Mouse (Mus musculus): ENCODE measurements at regions not wholly inside any gene's neighbourhood (a gene's known extent, or its start where the extent isn't known, plus 50 kb on each side); places are given as distances from the start of the nearest gene placed in this dataset.

DNA sequence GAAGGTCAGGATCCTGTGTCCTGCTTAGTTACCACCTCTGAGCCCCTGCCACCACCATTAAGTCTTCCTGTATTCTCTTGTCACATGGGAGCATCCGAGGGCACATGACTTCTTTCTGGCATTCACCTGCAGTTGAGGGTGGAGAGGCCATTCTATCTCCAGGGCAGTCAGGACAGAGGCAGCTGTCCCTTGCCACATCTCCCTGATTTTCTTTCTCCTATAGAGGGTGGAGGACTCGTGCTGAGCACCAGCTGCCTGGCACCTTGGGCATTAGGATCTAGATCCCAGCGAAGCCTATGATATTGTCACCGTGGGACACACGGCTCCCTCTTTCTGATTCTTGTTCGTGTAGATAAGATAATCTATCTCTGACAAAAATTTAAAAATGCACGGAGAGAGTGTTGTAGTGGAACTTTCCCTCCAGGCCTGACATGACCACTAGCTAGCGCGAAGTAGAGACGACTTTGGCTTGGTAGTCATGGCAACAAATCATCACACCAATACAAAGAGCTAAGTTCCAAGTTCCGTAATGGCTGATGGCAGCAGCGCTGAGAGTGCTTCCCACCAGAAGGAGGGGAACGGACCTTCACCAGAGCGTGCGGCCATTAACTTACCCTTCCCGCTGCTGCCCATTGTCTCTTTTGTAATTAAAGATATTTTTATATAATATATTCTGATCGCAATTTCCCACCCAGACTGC, 137.7 kb downstream of the Ipmk start:
- peak; percentile 16 to 23 for DNase-seq (ENCODE audit: low spot score in 2 of 2)

DNA sequence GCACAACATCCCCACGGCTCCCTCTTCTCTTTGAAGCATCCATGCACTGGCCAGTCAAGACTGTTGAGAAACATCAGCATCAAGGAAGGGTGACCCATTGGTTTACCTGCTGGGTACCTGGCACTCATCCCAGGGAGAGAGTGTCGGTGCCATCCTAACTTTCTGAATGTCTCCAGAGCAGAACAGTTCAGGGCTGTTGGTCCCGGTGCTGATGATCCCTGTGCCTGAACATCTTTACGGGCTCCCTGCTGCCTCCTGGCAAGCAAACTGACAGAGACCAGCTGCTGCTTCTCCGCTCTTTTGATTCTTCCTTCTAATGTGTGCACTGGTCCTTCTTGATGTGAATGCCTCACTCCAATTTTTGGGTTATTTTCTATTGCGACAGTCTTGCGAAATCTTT, 142.2 kb downstream of the Ipmk start:
- no peak for DNase-seq (ENCODE audit: low spot score in 2 of 2)

DNA sequence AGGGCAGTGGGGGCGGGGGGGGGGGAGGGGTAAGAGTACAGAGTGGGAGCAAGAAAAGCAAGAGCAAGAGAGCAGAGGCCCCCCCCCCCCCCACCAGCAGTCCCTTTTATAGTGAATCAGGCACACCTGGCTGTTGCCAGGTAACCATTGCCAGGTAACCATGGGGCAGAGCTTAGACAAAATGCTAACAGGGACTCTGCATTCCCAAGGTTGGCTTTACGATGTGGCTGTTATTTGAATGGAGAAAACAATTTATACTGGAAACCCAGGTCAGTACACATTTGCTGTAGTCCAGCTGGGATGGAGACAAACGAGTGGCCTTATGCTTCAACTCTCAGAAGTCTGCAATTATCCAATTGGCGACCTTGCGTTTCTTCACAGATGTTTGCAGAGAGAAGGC, 154.5 kb downstream of the Ipmk start:
- DNase-seq (ENCODE audit: low spot score in 2 of 2) = no peak

GRCm38 (mm10) chr10:71504219-71504618, 156.7 kb downstream of the Ipmk start:
- DNase-seq (ENCODE audit: low spot score in 2 of 2) = no peak

DNA sequence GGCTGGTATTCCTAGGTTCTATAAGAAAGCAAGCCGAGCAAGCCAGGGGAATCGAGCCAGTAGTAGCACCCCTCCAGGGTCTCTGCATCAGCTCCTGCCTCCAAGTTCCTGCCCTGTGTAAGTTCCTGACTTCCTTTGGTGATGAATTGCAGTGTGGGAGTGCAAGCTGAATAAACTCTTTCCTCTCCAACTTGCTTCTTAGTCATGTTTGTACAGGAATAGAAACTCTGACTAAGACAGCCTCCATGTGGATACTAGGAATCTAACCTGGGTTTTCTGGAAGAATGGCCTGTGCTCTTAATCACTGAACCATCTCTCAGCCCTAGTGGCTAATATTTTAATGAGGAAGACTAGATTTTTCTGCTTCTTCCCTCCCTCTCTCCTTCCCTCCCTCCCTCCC, 177.7 kb downstream of the Ipmk start:
- no peak for DNase-seq (ENCODE audit: low spot score in 2 of 2)

GRCm38 (mm10) chr10:71533759-71534158, 186.2 kb downstream of the Ipmk start:
- no peak for DNase-seq (ENCODE audit: low spot score in 2 of 2)

DNA sequence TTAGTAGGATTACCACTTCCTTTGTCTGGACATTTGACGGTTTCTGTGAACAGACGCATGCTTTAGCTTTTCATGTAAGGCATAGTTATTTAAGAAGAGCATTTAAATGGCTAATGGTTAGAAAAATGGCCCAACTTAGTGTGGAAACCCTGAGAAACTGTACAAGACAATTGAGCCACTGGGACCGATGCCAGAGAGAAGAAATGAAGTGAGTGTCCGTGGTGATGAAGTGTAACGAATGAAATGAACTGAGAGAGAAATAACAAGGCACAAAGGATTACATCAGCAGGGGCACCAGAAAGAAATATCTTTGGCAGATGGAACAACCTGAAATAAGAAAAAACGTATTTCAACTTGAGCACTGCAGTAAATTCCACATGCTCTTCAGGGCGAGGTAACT, 197.9 kb downstream of the Ipmk start:
- no peak for DNase-seq (ENCODE audit: low spot score in 2 of 2)

DNA sequence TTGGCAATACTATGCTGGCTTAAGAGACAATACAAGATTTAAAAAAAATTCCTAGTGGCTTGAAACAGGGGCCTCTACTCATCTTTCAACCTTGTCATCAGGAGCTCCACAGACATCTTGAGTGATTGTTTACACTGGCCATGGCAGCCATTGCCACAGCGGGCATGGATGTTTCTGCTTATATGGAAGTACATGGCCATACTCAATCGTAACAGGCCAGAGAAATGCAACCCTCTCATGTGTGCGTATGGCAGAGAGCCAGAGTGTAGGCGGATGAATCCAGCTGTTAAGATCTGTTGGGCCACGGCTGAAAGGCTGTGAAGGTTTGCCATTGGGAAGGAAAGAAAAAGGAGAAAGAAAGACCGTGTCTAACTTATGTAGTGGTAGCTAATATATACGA, 198.9 kb downstream of the Ipmk start:
- no peak for DNase-seq (ENCODE audit: low spot score in 2 of 2)

GRCm38 (mm10) chr10:71583716-71584115, 236.2 kb downstream of the Ipmk start:
- DNase-seq (ENCODE audit: low spot score in 2 of 2) = no peak

GRCm38 (mm10) chr10:71598515-71598914, 251.0 kb downstream of the Ipmk start:
- no peak for DNase-seq (ENCODE audit: low spot score in 2 of 2)

- DNase-seq (ENCODE audit: low spot score in 2 of 2) = no peak
Observed at GRCm38 (mm10) chr10:71613736-71614135, 266.2 kb downstream of the Ipmk start.

- DNase-seq (ENCODE audit: low spot score in 2 of 2) = peak; percentile 29 to 45
Observed at GRCm38 (mm10) chr10:71617156-71617555, 269.6 kb downstream of the Ipmk start.

DNA sequence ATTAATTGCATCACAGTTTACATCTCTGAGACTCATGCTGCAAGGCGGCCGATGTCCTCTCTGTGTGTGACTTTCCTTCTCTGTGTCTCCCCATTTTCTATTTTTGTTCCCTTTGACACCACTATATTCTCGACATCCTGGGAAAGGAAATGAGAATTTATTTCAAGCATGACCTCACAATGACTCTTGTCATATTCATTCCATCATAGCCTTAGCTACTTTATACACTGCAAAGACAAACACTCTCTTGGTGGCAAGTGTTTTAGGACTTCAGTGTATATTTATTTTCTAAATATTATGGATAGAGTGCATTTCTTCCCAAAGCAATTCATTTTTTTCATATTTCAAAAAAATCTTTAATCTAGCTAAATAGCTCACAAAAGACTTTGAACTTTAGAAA, 298.5 kb downstream of the Ipmk start:
- no peak for DNase-seq (ENCODE audit: low spot score in 2 of 2)

- no peak for DNase-seq (ENCODE audit: low spot score in 2 of 2)
Observed at GRCm38 (mm10) chr10:71657525-71657924, 310.0 kb downstream of the Ipmk start.

DNA sequence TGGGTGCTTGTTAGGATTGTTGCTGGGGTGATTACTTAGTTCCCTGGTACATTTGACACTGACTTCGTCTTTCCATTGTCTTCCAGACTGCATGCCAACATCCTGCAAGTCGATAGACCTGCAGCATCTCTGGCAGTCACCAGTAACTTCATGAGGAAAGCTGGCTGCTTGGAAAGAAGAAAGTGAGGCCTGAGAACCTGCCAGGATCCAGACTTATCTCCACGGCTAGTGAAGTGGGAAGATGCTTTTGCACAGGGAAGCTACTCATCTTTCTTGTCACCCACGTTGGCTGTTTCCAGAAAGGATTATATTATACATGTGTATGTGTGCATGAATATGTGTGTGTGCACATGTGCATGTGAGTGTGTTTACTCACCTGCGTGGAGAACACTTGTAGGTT, 316.0 kb downstream of the Ipmk start:
- DNase-seq (ENCODE audit: low spot score in 2 of 2) = peak in 1 of 2 experiments; percentile 5

DNA sequence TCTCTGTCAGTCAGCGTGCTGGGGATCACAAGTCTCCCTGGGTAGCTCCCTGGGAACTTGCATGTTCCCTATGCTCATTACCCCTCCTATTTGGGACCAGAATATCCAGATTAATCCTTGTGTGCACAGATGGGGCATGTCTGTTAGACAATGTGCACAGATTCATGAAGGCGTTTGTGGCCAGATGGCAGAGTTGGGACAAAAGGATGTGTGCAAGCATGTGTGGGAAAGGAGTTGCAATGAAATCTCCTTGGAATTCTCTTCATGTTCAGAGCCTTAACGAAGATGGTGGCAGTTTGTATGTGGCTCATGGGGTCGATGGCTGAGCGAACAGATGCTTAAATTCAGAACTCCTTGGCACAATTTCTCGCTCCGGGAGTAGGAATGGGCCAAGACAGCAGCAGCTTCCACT, 319.6 kb downstream of the Ipmk start:
- peak; percentile 26 to 69 for DNase-seq (ENCODE audit: low spot score in 2 of 2)

DNA sequence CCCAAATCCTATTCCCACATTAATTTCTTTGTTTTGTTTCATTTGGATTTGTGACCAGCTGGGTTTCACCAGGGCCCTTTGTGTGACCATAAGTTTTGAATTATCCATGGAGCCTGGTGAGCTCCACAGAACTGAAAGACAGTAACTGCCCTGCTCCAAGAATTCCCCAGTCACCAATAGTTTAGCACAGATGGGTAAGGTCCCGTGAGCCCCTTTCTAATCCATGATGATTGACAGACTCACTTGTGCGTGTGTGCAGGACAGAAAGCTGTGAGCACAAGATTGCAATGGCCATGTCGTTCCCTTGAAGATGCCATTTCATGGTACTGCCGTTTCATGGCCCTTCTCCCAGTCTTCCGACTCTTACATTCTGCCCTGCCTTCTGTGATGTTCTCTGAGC, 331.7 kb downstream of the Ipmk start:
- no peak for DNase-seq (ENCODE audit: low spot score in 2 of 2)

DNA sequence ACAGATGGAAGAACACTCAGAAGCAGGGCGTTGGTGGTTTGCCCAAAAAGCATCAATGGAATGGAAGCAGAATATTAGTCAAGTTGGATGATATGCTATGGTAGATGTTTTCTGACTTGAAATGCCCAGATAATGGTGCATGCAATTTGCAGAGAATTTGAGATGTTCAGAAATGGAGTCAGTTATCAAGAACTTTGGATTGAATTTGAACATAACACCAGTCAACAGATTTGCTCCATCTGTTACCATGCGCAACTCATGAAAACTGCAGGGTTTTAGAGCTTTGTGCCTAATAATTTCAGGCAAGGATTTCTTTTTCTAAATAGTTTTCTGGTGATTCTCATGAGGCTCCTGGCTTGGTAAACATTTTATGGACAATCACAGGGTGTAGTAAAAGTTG, 365.9 kb downstream of the Ipmk start:
- no peak for DNase-seq (ENCODE audit: low spot score in 2 of 2)

GRCm38 (mm10) chr10:71727746-71728145, 380.2 kb downstream of the Ipmk start:
- no peak for DNase-seq (ENCODE audit: low spot score in 2 of 2)

GRCm38 (mm10) chr10:71733821-71734220, 386.3 kb downstream of the Ipmk start:
- no peak for DNase-seq (ENCODE audit: low spot score in 2 of 2)

DNA sequence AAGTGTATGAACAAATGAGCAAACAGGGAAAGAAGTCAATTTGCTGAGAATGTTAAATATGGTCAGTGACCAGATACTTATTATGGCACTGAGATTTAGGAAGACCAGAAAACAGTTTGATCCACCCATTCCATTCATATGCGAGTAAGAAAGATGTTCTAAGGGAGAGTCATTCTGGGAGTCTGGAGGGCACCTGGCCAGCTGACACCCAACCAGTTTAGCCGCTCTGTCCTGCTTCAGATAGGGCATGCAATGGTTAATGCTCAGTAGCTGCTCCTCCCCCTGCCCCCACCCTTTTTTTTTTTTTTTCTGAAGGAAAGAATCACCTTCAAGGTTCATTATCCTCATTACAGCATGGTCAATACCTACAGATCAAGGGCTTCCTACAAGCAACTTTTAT, 386.9 kb downstream of the Ipmk start:
- no peak for DNase-seq (ENCODE audit: low spot score in 2 of 2)

DNA sequence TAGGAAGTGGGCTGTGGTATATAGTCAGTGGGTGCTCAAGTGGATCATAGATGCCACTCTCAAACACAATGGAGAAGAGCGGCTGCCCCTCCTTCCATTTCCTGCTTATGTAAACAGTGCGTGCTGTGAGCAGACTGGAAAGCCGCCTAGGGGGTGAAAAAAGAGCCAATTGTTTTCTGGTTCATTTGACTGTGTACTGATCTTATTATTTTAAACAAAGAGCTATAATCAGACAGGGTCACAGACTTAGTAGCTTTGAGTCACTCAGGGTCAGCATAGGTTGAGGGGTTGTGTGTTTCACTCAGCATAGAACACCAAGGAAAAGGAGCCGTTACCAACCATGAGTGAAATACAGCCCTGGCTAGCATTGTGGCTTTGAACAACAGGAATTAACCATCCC, 390.7 kb downstream of the Ipmk start:
- DNase-seq (ENCODE audit: low spot score in 2 of 2) = no peak

GRCm38 (mm10) chr10:71748557-71749493, 401.3 kb downstream of the Ipmk start:
- no peak for DNase-seq (ENCODE audit: low spot score in 2 of 2)

Measured in frontal cortex, postnatal 36 days (tissue).